Mouse (Mus musculus): ENCODE results near the gene E2f3.

E2f3 gene

DNA sequence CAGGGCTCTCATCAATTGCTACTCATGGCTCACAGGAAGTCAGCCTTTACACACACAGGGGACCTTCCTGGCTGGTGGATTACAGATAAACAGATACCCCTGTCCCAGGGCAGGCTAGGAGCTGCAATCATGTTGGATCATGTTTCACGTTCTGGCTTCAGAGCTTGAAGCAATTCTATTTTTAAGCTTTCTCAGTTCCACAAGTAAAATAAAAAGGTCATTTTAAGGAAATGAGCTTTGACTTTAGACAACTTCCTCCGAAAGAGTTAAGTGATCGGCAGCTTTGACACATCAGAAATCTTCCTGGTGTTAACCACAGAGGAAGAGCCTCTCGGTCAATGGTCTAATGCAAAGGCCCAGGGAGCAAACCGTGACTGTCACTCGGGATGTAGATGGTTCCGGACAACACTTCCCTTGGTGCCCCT is 6.7 kb downstream of the E2f3 start:
- DNase-seq (ENCODE audit: low spot score): no peak

- DNase-seq (ENCODE audit: low spot score): no peak
Observed at GRCm38 (mm10) chr13:29977358-29977757, 8.5 kb downstream of the E2f3 start.

GRCm38 (mm10) chr13:29974066-29974465 is 11.8 kb downstream of the E2f3 start:
- DNase-seq (ENCODE audit: low spot score): peak; percentile 19

- no peak for DNase-seq (ENCODE audit: low spot score)
Observed at GRCm38 (mm10) chr13:29973610-29974009, 12.3 kb downstream of the E2f3 start.

GRCm38 (mm10) chr13:29970333-29970732 is 15.5 kb downstream of the E2f3 start:
- no peak for DNase-seq (ENCODE audit: low spot score)

- no peak for DNase-seq (ENCODE audit: low spot score)
Observed at GRCm38 (mm10) chr13:29968636-29969035, 17.2 kb downstream of the E2f3 start.

- no peak for DNase-seq (ENCODE audit: low spot score)
Observed at GRCm38 (mm10) chr13:29967367-29967766, 18.5 kb downstream of the E2f3 start.

GRCm38 (mm10) chr13:29966966-29967365 is 18.9 kb downstream of the E2f3 start:
- no peak for DNase-seq (ENCODE audit: low spot score)

DNA sequence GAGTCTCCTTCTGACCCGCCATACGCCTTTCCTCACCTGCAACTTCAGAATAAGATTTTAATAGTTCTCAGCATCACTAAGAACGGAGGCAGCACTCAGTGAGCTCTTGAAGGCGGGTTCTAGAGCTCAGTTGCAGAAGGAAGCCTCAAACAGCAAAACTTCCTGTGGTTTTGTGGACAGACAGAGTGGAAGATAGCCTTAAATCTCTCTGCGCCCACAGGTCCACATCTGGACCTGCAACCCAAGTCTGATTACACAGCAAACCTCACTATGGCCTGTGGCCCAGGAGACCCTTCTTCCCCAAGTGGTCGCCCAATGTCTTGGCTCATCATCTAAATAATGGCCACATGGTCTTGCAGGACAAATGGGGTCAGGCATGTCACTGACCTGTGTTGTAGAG is 21.8 kb downstream of the E2f3 start:
- DNase-seq (ENCODE audit: low spot score): no peak

DNA sequence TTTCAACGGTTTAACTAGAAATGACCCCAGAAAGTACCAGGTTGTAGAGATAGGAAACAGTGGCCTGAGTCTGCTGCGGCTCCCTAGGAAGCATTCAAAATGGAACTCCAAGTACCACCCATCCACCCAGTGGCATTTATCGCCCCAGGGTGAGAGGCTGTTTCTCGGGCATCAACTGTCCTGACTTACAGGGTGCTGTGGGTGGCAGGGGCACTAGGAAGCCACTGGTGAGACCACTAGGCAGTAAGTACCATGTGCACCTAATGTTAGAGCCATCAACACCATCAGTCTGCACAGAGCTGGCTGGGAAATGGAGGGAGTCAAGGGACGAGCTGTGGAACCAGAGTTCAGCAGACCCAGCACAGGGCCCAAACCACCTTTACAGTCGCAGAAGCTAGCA is 25.4 kb downstream of the E2f3 start:
- DNase-seq (ENCODE audit: low spot score): no peak

DNA sequence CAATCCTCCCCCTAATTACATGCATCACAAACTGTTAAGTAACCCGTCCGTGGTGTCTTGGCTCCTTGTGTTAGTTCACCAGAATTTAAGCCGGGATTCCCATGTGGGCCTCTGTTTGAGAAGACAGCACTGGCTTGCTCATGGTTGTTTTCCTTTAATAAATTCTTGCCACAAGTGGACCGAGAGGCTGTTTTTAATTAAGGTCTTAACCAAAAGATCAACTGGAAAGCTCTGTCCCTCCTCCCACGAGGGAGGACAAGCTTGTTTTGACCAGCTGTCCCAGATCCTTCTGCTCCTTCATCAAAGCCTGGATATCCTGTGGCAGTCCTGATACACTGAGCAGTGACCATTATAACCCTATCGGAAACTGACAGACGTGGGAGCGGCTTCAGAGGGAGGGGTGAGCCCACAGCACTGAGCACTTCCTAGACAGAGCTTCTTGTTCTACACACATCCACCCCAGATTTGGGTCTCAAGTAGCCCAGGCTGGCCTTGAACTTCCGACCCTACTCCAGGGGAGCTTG is 28.1 kb downstream of the E2f3 start:
- no peak for DNase-seq (ENCODE audit: low spot score)

DNA sequence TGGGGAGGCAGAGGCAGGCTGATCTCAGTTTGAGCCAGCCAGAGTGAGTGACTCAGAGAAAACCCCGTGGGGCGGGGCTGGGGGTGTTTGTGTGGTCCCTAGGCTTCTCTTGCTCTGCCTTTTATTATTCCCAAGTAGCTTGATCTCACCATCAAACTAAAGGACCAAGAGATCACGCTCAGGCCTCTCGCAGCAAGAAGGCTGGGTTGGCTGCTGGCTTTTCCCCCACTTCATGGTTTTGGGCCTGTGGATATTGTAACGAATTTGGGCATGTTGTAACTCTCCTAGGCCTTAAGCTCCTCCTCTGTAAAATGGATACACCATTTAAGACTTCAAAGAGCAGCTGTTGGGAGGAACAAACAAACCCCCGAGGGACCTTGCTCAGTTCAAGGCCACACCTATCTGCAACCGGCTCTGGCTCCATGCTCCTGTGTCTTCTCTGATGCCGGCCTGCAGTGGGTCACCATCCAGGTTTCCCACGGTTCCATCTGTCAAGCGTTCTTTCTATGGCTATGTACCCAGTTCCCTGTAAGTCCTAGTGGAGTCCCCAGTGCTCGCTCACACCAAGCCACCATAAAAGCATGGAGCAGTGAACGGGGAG is 28.9 kb downstream of the E2f3 start:
- no peak for DNase-seq (ENCODE audit: low spot score)

DNA sequence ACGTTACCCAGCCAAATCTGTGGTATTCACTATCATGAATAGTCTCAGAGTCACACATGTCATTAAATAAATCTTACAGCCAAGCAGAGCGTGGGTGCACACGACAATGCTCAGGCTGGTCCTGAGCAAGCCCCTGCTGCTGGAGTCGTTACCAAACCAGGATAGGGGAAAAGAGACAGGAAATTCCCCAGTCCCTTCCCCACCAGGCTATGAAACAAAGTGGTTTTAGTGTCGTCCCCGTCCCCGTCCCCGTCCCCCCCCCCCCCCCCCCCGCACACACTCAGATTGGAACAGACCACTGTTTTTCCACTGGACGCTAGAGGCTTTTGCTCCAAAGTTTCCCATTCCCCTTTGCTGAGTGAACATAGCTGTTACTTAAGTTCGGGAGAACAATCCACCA is 30.6 kb downstream of the E2f3 start:
- DNase-seq (ENCODE audit: low spot score): no peak

DNA sequence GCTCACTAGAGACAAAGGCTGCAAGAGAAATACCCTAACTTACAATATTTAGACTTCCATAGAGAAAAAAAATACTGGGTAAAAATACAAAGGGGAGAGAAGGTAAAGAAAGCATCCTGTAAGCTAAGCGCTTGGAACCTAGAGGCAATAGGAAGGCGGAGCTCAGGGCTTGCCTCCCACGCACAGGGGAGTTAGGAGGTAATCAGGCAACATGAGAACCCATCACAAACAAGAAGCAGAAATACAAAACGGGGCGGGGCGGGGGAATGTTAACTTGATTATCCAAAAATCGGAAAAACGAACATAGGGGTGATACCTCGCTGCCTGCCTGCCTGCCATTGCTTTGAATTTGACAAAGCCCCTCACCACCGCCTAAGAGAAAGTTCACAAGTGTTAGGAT is 31.1 kb downstream of the E2f3 start:
- no peak for DNase-seq (ENCODE audit: low spot score)

DNA sequence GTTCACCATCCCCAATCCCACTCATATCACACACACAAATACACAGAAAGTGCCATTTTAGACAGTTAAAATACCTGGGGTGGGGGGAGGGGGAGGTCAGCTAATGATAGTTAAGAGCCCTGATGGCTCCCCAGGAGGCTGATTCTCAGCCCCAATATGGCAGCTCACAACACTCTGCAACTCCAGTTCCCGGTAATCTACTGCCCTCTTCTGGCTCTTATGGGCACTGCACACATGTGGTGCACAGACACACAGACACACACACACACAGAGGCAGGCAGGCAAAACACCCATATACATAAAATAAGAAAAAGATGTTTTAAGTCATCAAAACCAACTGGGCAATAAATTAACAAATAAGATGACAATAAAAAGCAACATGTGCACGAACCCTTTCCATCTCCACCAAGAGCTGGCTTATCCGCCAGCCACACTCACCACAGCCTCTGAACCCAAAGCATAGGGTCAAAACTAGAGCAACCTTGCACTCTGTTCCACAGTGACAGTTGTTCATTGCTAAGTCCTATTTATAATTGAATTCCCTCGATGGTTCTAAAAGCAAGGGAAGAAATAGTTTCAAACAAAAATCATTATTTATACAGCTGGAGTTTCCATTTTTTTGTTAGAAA is 32.3 kb downstream of the E2f3 start:
- no peak for DNase-seq (ENCODE audit: low spot score)

DNA sequence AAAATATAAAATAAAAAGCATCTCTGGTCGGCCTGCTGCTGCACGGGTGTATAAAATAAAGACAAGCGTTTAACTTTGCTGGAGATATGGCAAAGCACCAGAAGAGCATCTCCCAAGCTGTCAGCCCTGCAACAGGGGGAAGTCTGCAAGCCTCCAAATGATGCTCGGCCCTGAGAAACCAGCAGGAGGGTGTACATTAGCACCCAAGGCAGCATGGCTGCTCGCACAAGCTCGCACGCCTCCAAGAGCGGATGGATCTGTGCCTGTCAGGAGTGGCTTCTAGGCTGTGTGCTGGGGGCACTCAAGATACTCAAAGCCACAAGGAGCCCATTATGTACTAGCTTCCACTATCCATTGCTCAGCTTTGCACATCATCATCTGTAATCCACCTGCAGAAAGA is 39.8 kb downstream of the E2f3 start:
- DNase-seq (ENCODE audit: low spot score): no peak

DNA sequence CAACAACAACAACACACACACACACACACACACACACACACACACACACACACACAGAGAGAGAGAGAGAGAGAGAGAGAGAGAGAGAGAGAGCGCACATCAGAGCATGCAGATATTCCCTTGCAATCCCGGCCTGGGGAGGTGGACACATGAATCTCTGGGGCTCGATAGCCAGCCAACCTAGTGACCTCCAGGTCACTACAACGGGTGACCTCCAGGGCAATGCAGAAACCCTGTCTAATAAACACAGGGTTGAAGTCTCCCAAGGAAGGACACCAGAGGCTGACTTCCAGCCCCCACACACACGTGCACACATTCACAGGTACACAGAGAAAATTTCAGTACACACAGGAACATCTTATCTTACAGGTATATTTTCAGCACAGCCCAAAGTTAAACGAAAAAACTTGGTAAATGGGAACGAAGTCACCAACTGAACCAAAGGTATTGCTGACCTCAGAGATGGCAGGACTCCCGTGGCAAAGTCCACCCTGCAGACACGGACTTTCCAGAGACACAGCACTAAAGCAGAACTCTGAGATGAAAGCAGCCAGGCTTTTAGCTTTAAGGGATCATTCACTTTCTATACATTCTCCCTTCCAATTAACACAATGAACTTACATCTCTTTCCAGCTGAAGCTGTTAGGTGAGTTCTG is 40.8 kb downstream of the E2f3 start:
- DNase-seq (ENCODE audit: low spot score): no peak

DNA sequence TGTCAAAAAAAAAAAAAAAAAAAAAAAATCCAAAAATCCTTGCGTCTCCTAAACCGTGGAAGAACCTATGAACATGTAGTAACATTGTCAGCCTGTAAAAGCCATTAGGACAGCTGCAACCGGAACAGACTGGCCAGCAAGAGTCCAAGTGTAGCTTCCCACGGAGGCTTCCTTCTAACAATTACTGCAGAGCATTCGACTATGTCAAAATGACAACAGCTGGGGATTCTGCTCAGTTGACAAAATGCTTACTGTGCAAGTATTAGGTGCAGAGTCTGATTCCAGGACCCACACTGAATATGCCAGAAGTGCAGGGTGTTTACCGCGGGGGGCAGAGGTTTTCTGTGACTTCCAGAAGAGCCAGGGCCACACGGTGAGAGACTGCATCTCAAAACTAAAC is 41.4 kb downstream of the E2f3 start:
- no peak for DNase-seq (ENCODE audit: low spot score)

GRCm38 (mm10) chr13:29943541-29944039 is 42.3 kb downstream of the E2f3 start:
- DNase-seq (ENCODE audit: low spot score): no peak

DNA sequence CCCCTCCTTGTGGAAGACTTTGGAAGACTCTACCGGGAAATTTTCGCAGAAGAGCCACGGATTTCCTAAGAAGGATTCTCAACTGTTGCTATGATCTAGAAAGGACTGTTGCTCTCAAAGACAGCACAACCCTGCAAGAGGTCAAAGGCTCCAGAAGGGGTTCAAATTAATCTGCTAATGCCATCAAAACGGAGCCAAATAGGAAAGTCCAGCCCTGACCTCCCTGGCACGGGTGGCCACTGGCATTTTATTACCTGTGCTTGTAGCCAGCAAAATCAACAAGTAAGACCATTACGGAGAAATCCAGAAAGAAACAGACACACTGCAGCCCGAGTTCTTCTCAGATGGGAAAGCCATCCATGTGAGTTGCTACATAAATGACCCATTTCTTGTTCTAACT is 45.8 kb downstream of the E2f3 start:
- DNase-seq (ENCODE audit: low spot score): no peak

DNA sequence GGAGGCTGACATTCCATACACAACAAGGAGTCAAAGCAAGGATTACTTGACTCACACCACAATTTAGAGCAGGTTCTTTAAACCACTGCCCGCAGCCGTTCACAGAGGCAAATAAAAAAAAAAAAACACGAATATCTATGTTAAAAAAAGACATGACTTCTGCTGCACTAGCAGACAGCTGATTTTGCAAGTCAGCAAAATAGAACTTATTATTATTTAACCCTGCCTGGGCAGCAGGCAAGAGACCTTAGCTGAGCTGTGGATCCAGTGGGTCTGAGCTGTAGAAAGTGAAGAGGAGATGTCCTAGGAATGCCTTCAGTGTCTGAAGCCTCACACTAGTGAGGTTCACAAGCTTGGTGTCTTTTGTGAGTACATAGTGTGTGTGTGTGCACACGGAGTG is 46.5 kb downstream of the E2f3 start:
- DNase-seq (ENCODE audit: low spot score): no peak

DNA sequence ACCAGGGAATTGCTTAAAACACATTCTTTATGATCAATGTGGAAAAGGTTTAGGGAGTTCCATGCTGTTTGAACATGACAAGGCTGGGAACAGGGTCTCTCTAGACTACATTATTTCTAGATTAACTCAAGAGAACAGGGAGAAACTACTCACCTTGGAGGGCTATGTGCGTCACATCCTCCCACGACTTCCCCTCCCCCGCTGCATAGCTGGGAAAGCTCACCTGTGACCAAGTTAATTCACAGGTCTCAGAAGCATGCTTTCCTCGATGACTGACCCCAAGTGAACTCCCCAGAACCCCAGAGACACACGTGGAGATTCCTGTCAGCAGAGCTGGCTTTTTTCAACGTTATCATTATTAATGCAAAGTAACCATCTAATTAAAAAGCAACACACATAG is 47.1 kb downstream of the E2f3 start:
- DNase-seq (ENCODE audit: low spot score): no peak

DNA sequence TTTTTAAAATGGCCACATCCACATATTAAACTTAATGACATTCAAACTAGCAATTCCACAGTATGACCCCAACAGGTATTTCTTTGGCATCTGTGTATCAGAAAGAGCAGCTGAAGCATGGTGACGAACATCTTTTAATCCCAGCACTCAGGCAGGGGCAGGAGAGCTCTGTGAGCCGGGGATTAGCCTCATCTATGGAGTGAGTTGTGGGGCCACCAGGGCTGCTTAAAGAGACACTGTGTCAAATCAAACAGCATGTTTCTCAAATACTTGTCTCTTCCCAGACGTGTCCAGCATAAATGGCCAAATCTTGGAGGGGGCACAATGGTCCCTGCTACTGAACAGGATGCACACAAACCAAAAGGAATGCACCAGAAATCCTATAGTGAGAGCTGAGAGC is 59.7 kb downstream of the E2f3 start:
- DNase-seq (ENCODE audit: low spot score): no peak

All from T-cell, adult 2 months (primary cell).